Mouse (Mus musculus): Measurements from ENCODE around the gene Pde4dip. TPM values are rescaled to one million over a fixed set of nuclear protein-coding genes. Genes with fewer than 3 reads are reported as not detected.

The Pde4dip gene
- polyA plus RNA-seq, 1 experiment from 2014 or later = 67.6 TPM

DNA sequence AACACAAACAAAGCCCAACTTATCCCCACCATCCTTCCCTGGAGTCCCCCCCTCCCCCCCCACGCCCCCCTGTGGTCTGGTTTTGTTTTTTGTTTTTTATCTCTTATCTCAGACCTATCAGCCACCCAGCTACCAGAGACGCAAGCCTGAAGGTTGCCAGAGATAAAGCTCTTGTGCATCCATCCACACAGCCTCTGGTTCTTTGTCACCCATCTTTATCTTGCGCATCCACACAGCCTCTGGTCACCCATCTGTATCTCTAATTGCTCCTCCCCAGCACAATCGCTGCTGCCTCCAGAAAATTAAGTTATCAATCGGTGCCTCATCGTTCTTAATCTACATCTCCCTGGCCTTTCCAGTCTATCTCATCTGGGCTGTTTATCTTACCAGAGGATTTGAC is 1.7 kb upstream of the Pde4dip start:
- H3K4me1 ChIP-seq = peaks cover 11% of the 10 kb centered on the region
- H3K27ac ChIP-seq (replicated peaks) = no peak overlapping the region
- H3K9ac ChIP-seq (replicated peaks) = no peak overlapping the region
- H3K36me3 ChIP-seq = no peaks in the 10 kb centered on the region
- 71% methylated on average over 6 of the region's 6 CpGs for WGBS
- H3K27me3 ChIP-seq = peaks cover 4% of the 10 kb centered on the region; the same call in 1 of the 2 replicates
- ATAC-seq (replicated peaks) = no peak
- no peaks in the 10 kb centered on the region for H3K9me3 ChIP-seq
- H3K4me2 ChIP-seq (replicated peaks) = no peak overlapping the region
- no peak overlapping the region for H3K4me3 ChIP-seq

DNA sequence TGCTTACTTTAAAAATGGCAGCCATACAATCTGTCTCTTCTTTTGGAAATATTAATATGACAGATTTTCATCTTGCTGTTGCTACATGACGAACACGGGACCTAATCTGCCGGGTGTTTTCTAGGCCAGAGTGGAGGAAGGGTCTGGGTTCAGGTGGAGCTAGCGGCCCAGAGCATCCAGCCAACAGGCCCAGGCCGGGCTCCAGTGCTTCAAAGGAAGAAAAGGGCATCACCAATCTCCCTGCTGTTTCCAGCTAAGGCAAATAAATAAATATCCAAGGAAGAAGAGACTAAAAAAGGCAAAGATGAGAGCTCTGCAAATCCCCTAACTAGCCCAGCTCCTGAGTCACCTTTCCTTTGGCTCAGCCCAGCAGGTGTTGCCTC is 731 bp downstream of the Pde4dip start:
- Histone ChIP-seq H3K4me2 (replicated peaks) (peak overlapping the region; percentile 95), H3K4me1 (peaks cover 11% of the 10 kb centered on the region), H3K36me3 (no peaks in the 10 kb centered on the region), H3K27ac (replicated peaks) (peak overlapping the region; percentile 73), H3K4me3 (peak overlapping the region; percentile 61), H3K9me3 (no peaks in the 10 kb centered on the region), H3K27me3 (peaks cover 4% of the 10 kb centered on the region; the same call in 1 of the 2 replicates), H3K9ac (replicated peaks) (peak overlapping the region; percentile 78)
- ATAC-seq (replicated peaks) = peak; percentile 24; the same call in 1 of the 2 replicates
- 51% methylated on average over 5 of the region's 5 CpGs for WGBS

GRCm38 (mm10) chr3:97881576-97881975 is 6.9 kb downstream of the Pde4dip start:
- H3K27ac ChIP-seq (replicated peaks) = no peak overlapping the region
- H3K4me1 ChIP-seq = peaks cover 7% of the 10 kb centered on the region; the same call in 1 of the 2 replicates
- H3K9me3 ChIP-seq = no peaks in the 10 kb centered on the region
- no peak overlapping the region for H3K4me3 ChIP-seq
- no peaks in the 10 kb centered on the region for H3K36me3 ChIP-seq
- no peaks in the 10 kb centered on the region for H3K27me3 ChIP-seq
- no peak for ATAC-seq (replicated peaks)
- no peak overlapping the region for H3K9ac ChIP-seq (replicated peaks)
- 95% methylated on average over 5 of the region's 5 CpGs for WGBS
- no peak overlapping the region for H3K4me2 ChIP-seq (replicated peaks)

GRCm38 (mm10) chr3:97879222-97879621 is 9.3 kb downstream of the Pde4dip start:
- Histone ChIP-seq H3K27me3 (no peaks in the 10 kb centered on the region), H3K9ac (replicated peaks) (no peak overlapping the region), H3K9me3 (no peaks in the 10 kb centered on the region), H3K4me1 (peaks cover 9% of the 10 kb centered on the region; the same call in 1 of the 2 replicates), H3K36me3 (no peaks in the 10 kb centered on the region), H3K4me2 (replicated peaks) (no peak overlapping the region), H3K4me3 (no peak overlapping the region), H3K27ac (replicated peaks) (no peak overlapping the region)
- WGBS = 11% methylated on average over 5 of the region's 5 CpGs
- ATAC-seq (replicated peaks) = 0 out of 2 replicates have a peak, but pooled peaks have one; percentile 32

DNA sequence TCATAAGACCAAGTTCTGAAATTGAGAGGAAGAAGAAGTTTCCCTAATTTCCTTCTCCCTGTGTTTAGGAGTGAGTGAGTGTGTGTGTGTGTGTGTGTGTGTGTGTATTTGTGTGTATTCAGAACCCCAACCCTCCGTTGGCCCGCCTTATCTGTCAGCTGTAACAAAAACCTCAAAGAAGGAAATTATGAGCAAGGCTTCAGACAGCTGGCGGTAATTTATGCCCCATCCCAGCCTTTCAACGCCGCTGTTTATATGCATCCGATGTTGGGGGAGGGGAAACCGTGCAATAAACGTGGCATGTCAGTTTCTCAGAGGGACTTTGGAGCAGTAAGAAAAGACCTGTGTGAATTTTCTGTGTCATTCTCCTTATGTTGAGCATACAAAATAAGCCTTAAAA is 12.2 kb downstream of the Pde4dip start:
- H3K4me2 ChIP-seq (replicated peaks) = no peak overlapping the region
- ATAC-seq (replicated peaks) = peak; percentile 82
- H3K36me3 ChIP-seq = no peaks in the 10 kb centered on the region
- no peaks in the 10 kb centered on the region for H3K27me3 ChIP-seq
- H3K27ac ChIP-seq (replicated peaks) = 0 out of 2 replicates have a peak overlapping the region, but pooled peaks have one; percentile 46
- H3K4me1 ChIP-seq = peaks cover 9% of the 10 kb centered on the region; the same call in 1 of the 2 replicates
- H3K9me3 ChIP-seq = no peaks in the 10 kb centered on the region
- WGBS = 47% methylated on average over 8 of the region's 8 CpGs
- H3K4me3 ChIP-seq = no peak overlapping the region
- no peak overlapping the region for H3K9ac ChIP-seq (replicated peaks)

DNA sequence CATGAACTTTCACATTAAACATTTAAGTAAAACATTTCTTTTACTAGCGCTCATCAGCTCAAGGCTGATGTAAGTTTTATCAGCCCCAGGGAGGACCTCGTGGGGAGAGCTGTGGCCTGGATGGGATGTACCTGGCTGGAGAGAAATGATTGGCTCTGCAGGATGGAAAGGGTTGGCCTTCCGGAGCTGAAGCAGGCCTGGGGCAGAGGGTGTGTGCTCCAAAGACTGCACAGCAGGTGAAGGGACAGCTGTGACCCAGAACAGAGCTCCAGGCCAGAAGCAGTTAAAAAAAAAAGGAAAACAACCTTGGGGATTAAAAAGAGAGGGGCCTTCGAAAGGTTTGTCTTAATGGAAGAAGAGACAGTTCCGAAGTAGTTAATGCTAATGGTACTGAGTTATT is 13.7 kb downstream of the Pde4dip start:
- Histone ChIP-seq H3K27me3 (no peaks in the 10 kb centered on the region), H3K4me3 (no peak overlapping the region), H3K4me1 (peaks cover 9% of the 10 kb centered on the region; the same call in 1 of the 2 replicates), H3K36me3 (no peaks in the 10 kb centered on the region), H3K4me2 (replicated peaks) (no peak overlapping the region), H3K27ac (replicated peaks) (no peak overlapping the region), H3K9ac (replicated peaks) (no peak overlapping the region), H3K9me3 (no peaks in the 10 kb centered on the region)
- 21% methylated on average over 5 of the region's 5 CpGs for WGBS
- no peak for ATAC-seq (replicated peaks)

GRCm38 (mm10) chr3:97869730-97870129 is 18.8 kb downstream of the Pde4dip start:
- WGBS = 83% methylated on average over 4 of the region's 4 CpGs
- H3K4me2 ChIP-seq (replicated peaks) = no peak overlapping the region
- H3K4me1 ChIP-seq = peaks cover 12% of the 10 kb centered on the region
- no peak overlapping the region for H3K9ac ChIP-seq (replicated peaks)
- H3K27ac ChIP-seq (replicated peaks) = no peak overlapping the region
- H3K4me3 ChIP-seq = no peak overlapping the region
- peaks cover 8% of the 10 kb centered on the region; the same call in 1 of the 2 replicates for H3K27me3 ChIP-seq
- H3K36me3 ChIP-seq = no peaks in the 10 kb centered on the region
- H3K9me3 ChIP-seq = no peaks in the 10 kb centered on the region
- no peak for ATAC-seq (replicated peaks)

DNA sequence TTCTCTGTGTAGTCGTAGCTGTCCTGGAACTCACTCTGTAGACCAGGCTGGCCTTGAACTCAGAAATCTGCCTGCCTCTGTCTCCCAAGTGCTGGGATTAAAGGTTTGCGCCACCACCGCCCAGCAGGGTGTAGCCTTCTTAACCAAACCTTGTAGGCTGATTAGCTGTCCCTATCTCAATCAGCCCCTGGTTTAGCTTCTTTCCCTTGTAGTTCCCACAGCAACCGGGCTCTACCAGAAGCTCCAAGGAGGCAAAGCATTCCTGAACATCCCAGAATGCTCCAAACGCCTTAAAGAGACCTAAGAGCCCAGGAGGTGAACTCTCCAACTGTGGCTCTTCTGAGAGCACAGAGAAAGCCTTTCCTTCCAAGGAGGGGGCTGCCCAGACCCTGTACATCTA is 19.8 kb downstream of the Pde4dip start:
- H3K4me2 ChIP-seq (replicated peaks) = no peak overlapping the region
- no peak overlapping the region for H3K4me3 ChIP-seq
- ATAC-seq (replicated peaks) = no peak
- peaks cover 12% of the 10 kb centered on the region for H3K4me1 ChIP-seq
- H3K27ac ChIP-seq (replicated peaks) = no peak overlapping the region
- 46% methylated on average over 5 of the region's 5 CpGs for WGBS
- H3K9ac ChIP-seq (replicated peaks) = no peak overlapping the region
- peaks cover 8% of the 10 kb centered on the region; the same call in 1 of the 2 replicates for H3K27me3 ChIP-seq
- no peaks in the 10 kb centered on the region for H3K9me3 ChIP-seq
- no peaks in the 10 kb centered on the region for H3K36me3 ChIP-seq

GRCm38 (mm10) chr3:97868024-97868689 is 20.4 kb downstream of the Pde4dip start:
- H3K4me2 ChIP-seq (replicated peaks) = peak overlapping the region; percentile 96
- H3K36me3 ChIP-seq = no peaks in the 10 kb centered on the region
- H3K27me3 ChIP-seq = peaks cover 8% of the 10 kb centered on the region; the same call in 1 of the 2 replicates
- peak overlapping the region; percentile 60 for H3K4me3 ChIP-seq
- no peaks in the 10 kb centered on the region for H3K9me3 ChIP-seq
- peak overlapping the region; percentile 59 for H3K9ac ChIP-seq (replicated peaks)
- H3K27ac ChIP-seq (replicated peaks) = peak overlapping the region; percentile 19; the same call in 1 of the 2 replicates
- peak; percentile 95 for ATAC-seq (replicated peaks)
- WGBS = 3% methylated on average over 41 of the region's 42 CpGs
- H3K4me1 ChIP-seq = peaks cover 12% of the 10 kb centered on the region

DNA sequence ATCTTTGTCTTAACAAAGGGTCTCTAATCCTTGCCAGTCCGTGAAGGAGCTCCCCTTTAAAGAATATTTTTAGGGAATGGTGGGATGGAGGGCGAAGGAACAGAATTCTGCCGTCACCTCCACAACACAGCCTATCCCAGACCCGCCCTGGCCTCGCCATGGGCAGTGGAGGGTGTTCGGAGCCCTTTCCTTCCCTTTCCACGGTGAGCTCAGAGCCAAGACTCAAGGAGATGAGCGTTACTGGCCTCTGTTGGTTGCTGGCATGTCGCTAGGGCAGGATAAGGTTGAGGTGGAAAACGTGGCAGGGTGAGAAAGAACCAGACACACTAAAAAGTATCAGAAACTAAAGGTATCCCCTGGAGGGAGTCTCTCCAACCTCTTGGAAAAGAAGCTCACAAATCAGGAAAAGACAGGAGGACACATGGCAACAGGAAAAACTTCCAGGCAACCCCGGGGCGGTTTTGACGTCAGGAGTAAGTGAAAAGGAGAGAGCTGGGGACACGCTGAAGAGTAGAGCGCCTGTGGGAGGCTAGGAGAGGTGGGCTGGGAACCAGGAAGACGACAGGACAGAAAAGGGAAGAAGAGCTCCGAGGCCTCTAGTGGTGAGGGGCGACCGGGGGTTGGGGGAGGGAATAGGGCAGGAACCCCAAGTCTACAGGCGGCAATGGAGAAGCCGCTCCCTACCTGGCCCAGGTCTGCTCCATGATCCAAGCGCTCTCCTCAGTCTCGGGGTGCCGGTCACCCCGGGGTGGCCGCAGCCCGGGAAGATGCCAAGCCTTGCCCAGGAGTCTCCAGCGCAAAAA is 21.1 kb downstream of the Pde4dip start:
- H3K4me3 ChIP-seq = peak overlapping the region; percentile 60
- 2% methylated on average over 27 of the region's 28 CpGs for WGBS
- H3K9me3 ChIP-seq = no peaks in the 10 kb centered on the region
- peak overlapping the region; percentile 96 for H3K4me2 ChIP-seq (replicated peaks)
- H3K36me3 ChIP-seq = no peaks in the 10 kb centered on the region
- peak; percentile 73 for ATAC-seq (replicated peaks)
- H3K27ac ChIP-seq (replicated peaks) = peak overlapping the region; percentile 19; the same call in 1 of the 2 replicates
- H3K4me1 ChIP-seq = peaks cover 12% of the 10 kb centered on the region
- H3K9ac ChIP-seq (replicated peaks) = peak overlapping the region; percentile 59
- H3K27me3 ChIP-seq = peaks cover 8% of the 10 kb centered on the region; the same call in 1 of the 2 replicates

GRCm38 (mm10) chr3:97866696-97867095 is 21.8 kb downstream of the Pde4dip start:
- Histone ChIP-seq H3K36me3 (no peaks in the 10 kb centered on the region), H3K4me1 (peaks cover 12% of the 10 kb centered on the region), H3K9me3 (no peaks in the 10 kb centered on the region), H3K4me3 (peak overlapping the region; percentile 60), H3K27ac (replicated peaks) (no peak overlapping the region), H3K9ac (replicated peaks) (no peak overlapping the region), H3K4me2 (replicated peaks) (peak overlapping the region; percentile 96), H3K27me3 (peaks cover 8% of the 10 kb centered on the region; the same call in 1 of the 2 replicates)
- 55% methylated on average over 4 of the region's 4 CpGs for WGBS
- no peak for ATAC-seq (replicated peaks)
